In the genomic region with DNA sequence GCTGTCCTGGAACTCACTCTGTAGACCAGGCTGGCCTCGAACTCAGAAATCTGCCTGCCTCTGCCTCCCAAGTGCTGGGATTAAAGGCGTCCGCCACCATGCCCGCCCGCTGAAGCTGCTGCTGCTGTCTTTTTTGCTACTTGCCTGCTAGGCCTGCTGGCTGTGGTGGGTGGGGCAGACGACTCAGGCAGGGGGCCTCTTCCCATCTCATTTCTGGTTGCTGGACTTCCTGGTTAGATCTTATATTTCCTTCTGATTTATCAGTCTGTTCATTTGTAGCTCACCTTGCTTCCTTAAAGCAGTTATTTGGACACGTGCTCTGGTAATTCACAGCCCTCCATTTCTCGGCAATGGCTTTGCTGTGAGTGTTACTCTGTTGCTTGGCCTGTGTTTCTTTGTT, we compare ENCODE assay signal across 33 mouse cellular contexts. TPM values are rescaled to one million over a fixed set of nuclear protein-coding genes. Genes with fewer than 3 reads are reported as not detected.
DNase-seq lines count a peak whose midpoint lies in the region; ATAC-seq and TF ChIP-seq lines count a peak whose summit lies in the region.
"Had no signal": no experiment of that assay in that cellular context is flagged by ENCODE, and none has a peak within 500 bp of the region (broad histone marks: within the 10 kb centered on the region; RNA-seq: fewer than 3 reads in every experiment).

No protein-coding gene starts in this region.

- H3K36me3 ChIP-seq in intestine, embryonic 16.5 days (ENCODE audit: control insufficient read depth, insufficient read depth, low read length), result no peaks in the 10 kb centered on the region
- H3K36me3 ChIP-seq in intestine, embryonic 15.5 days, result no peaks in the 10 kb centered on the region
- peaks cover 3% of the 10 kb centered on the region; the same call in 1 of the 2 replicates for H3K36me3 ChIP-seq in small intestine, adult 2 months (ENCODE audit: control insufficient read depth, insufficient read depth, low read length)
- H3K36me3 ChIP-seq: embryonic facial prominence, embryonic 12.5 days; embryonic facial prominence, embryonic 15.5 days; G1E; heart, embryonic 12.5 days; heart, embryonic 15.5 days; hindbrain, embryonic 10.5 days; hindbrain, embryonic 13.5 days had no signal

- peaks cover 8% of the 10 kb centered on the region; the same call in 1 of the 2 replicates for H3K4me1 ChIP-seq in intestine, embryonic 16.5 days (ENCODE audit: control insufficient read depth, insufficient read depth, low read length)
- 0 out of 2 replicates have a peak, but pooled peaks cover 5% of the 10 kb centered on the region for H3K4me1 ChIP-seq in intestine, embryonic 15.5 days (replicated peaks)
- H3K4me1 ChIP-seq in small intestine, adult 2 months (ENCODE audit: control insufficient read depth, insufficient read depth, insufficient read length, low read length), result peaks cover 24% of the 10 kb centered on the region
- H3K4me1 ChIP-seq: embryonic facial prominence, embryonic 12.5 days; embryonic facial prominence, embryonic 15.5 days; heart, embryonic 12.5 days; heart, embryonic 15.5 days; hindbrain, embryonic 13.5 days had no signal

- peak; percentile 62 for DNase-seq in R1 (ENCODE audit: low read depth, low spot score)
- DNase-seq in cerebellum, adult 9-10 months, result no peak
- no peak for DNase-seq in cerebellum, postnatal 4 days (ENCODE audit: low spot score in 2 of 2)
- DNase-seq: adrenal gland, adult 8-10 months; adrenal gland, postnatal 25 days; cerebellum, adult 11-12 months; cerebellum, adult 8-10 months; cerebellum, postnatal 14 days; forebrain, postnatal 0 days; gastrocnemius, adult 2 months; gastrocnemius, postnatal 14 days; heart, adult 18-20 months; heart, postnatal 10 days; heart, postnatal 36 days; kidney, adult 18-20 months had no signal

- no peaks in the 10 kb centered on the region for H3K27me3 ChIP-seq in intestine, embryonic 16.5 days (replicated peaks; ENCODE audit: control insufficient read depth, insufficient read depth, low read length)
- no peaks in the 10 kb centered on the region for H3K27me3 ChIP-seq in intestine, embryonic 15.5 days (replicated peaks)
- no peaks in the 10 kb centered on the region for H3K27me3 ChIP-seq in small intestine, adult 2 months (ENCODE audit: control insufficient read depth, insufficient read depth, low read length)
- H3K27me3 ChIP-seq: embryonic facial prominence, embryonic 12.5 days; embryonic facial prominence, embryonic 15.5 days; heart, embryonic 12.5 days; heart, embryonic 15.5 days; hindbrain, embryonic 13.5 days; Patski had no signal

- no peak for TF ChIP-seq POLR2A in small intestine, adult 2 months (IDR thresholded peaks at IDR 0.05; ENCODE audit: low read depth, low read length)

- no peak overlapping the region for H3K4me2 ChIP-seq in intestine, embryonic 16.5 days (ENCODE audit: low read depth, low read length)
- no peak overlapping the region for H3K4me2 ChIP-seq in intestine, embryonic 15.5 days (replicated peaks)
- H3K4me2 ChIP-seq: embryonic facial prominence, embryonic 12.5 days; embryonic facial prominence, embryonic 15.5 days; heart, embryonic 12.5 days; heart, embryonic 15.5 days; hindbrain, embryonic 13.5 days had no signal

- H3K9ac ChIP-seq in intestine, embryonic 16.5 days (ENCODE audit: low read depth, low read length), result no peak overlapping the region
- no peak overlapping the region for H3K9ac ChIP-seq in intestine, embryonic 15.5 days
- H3K9ac ChIP-seq: embryonic facial prominence, embryonic 12.5 days; embryonic facial prominence, embryonic 15.5 days; forebrain, postnatal 0 days; heart, embryonic 12.5 days; heart, embryonic 15.5 days; hindbrain, embryonic 13.5 days had no signal

- no peaks in the 10 kb centered on the region for H3K9me3 ChIP-seq in intestine, embryonic 16.5 days (ENCODE audit: control insufficient read depth, low read length)
- no peaks in the 10 kb centered on the region for H3K9me3 ChIP-seq in intestine, embryonic 15.5 days
- H3K9me3 ChIP-seq: embryonic facial prominence, embryonic 12.5 days; embryonic facial prominence, embryonic 15.5 days; G1E; heart, embryonic 12.5 days; heart, embryonic 15.5 days; hindbrain, embryonic 10.5 days; hindbrain, embryonic 13.5 days had no signal

- TF ChIP-seq CTCF in small intestine, adult 2 months (IDR thresholded peaks at IDR 0.05; ENCODE audit: extremely low read depth, insufficient read length, insufficient replicate concordance, low read depth, low read length), result no peak

- peak overlapping the region; percentile 58 for H3K27ac ChIP-seq in intestine, embryonic 16.5 days (ENCODE audit: low read length)
- H3K27ac ChIP-seq in intestine, embryonic 15.5 days, result no peak overlapping the region
- H3K27ac ChIP-seq in small intestine, adult 2 months (ENCODE audit: insufficient read depth, low read depth, low read length), result peak overlapping the region; percentile 42; the same call in 1 of the 2 replicates
- H3K27ac ChIP-seq: embryonic facial prominence, embryonic 12.5 days; embryonic facial prominence, embryonic 15.5 days; gastrocnemius, adult 2 months; heart, embryonic 15.5 days; hindbrain, embryonic 10.5 days; hindbrain, embryonic 13.5 days; hindbrain, postnatal 0 days had no signal

- 79% methylated on average over 8 of the region's 8 CpGs for WGBS in intestine, embryonic 16.5 days
- 84% methylated on average over 8 of the region's 8 CpGs for WGBS in intestine, embryonic 15.5 days
- 67% methylated on average over 8 of the region's 8 CpGs for WGBS in small intestine, adult 2 months

- no peak overlapping the region for H3K4me3 ChIP-seq in intestine, embryonic 16.5 days (ENCODE audit: low read length)
- H3K4me3 ChIP-seq in intestine, embryonic 15.5 days (replicated peaks), result no peak overlapping the region
- H3K4me3 ChIP-seq in small intestine, adult 2 months (ENCODE audit: low read depth, low read length), result no peak overlapping the region
- H3K4me3 ChIP-seq: embryonic facial prominence, embryonic 12.5 days; embryonic facial prominence, embryonic 15.5 days; gastrocnemius, adult 2 months; heart, embryonic 12.5 days; heart, embryonic 15.5 days; hindbrain, embryonic 10.5 days; hindbrain, embryonic 13.5 days had no signal

- ATAC-seq in intestine, embryonic 16.5 days, result no peak
- no peak for ATAC-seq in intestine, embryonic 15.5 days
- ATAC-seq: activated CD4-positive, CD25-positive, alpha-beta regulatory T cell, adult 4 months; CD4-positive, CD25-positive, alpha-beta regulatory T cell, adult 4 months; forebrain, embryonic 14.5 days; forebrain, postnatal 0 days; hindbrain, postnatal 0 days; inflammation-experienced regulatory T-cells, adult 6 months; Patski had no signal

RNA-seq across cellular contexts. Expression of a gene that starts 28.8 kb away (rescaled TPM):
- polyA plus RNA-seq in intestine, embryonic 16.5 days (2015; fragmentation: Nextera tagmentation; extraction: Ambion mirVana), result 123 and 134 TPM in 2 replicates
- polyA plus RNA-seq in intestine, embryonic 15.5 days (2015; fragmentation: Nextera tagmentation; extraction: Ambion mirVana), result 74.8 and 89.0 TPM in 2 replicates
- 179 and 335 TPM in 2 replicates for polyA plus RNA-seq in small intestine, adult 2 months (2012; rRNA removed)
- polyA plus RNA-seq: activated CD4-positive, CD25-positive, alpha-beta regulatory T cell, adult 4 months; C2C12; CD4-positive, CD25-positive, alpha-beta regulatory T cell, adult 4 months; forebrain, embryonic 11.5 days; forebrain, embryonic 14.5 days; G1E; heart, embryonic 12.5 days; heart, embryonic 15.5 days; hindbrain, embryonic 10.5 days; Patski had no signal

RNA-seq across cellular contexts. Expression of a gene that starts 49.4 kb away (rescaled TPM):
- polyA plus RNA-seq in intestine, embryonic 16.5 days (2015; fragmentation: Nextera tagmentation; extraction: Ambion mirVana), result 13.2 and 15.8 TPM in 2 replicates
- polyA plus RNA-seq in intestine, embryonic 15.5 days (2015; fragmentation: Nextera tagmentation; extraction: Ambion mirVana), result 17.3 and 18.2 TPM in 2 replicates
- 8.0 and 11.1 TPM in 2 replicates for polyA plus RNA-seq in small intestine, adult 2 months (2012; rRNA removed)
